Mouse (Mus musculus) neural tube, embryonic 13.5 days (tissue): ENCODE data around the gene Dscam. TPM values are rescaled to one million over a fixed set of nuclear protein-coding genes. Genes with fewer than 3 reads are reported as not detected.
A peak's percentile ranks its signal among the peaks of the same experiment; 100 is the strongest.

ENCODE experiments used
- ATAC-seq: fragments of 200-750 bp; cut with Nextera tagmentation; 2 replicates; pipeline ENCODE4 v1.8.0; 2017; ENCODE audit warnings: low read depth, mild to moderate bottlenecking, moderate TSS enrichment, moderate library complexity
- H3K27ac ChIP-seq: fragments of 300-500 bp; sonication (generic); replicated peaks from 2 replicates; pipeline ENCODE4 v1.5.1; 2015; ENCODE audit warnings: moderate library complexity, mild to moderate bottlenecking, inconsistent platforms
- H3K27me3 ChIP-seq: fragments of 300-500 bp; sonication (generic); 2 replicates; pipeline ENCODE4 v1.6.1; 2015; ENCODE audit warnings: mild to moderate bottlenecking, inconsistent platforms
- H3K36me3 ChIP-seq: fragments of 300-500 bp; sonication (generic); 2 replicates; pipeline ENCODE4 v1.6.1; 2015; ENCODE audit warnings: mild to moderate bottlenecking, inconsistent platforms
- H3K4me1 ChIP-seq: fragments of 300-500 bp; sonication (generic); replicated peaks from 2 replicates; pipeline ENCODE4 v1.6.1; 2015; ENCODE audit warnings: inconsistent platforms
- H3K4me2 ChIP-seq: fragments of 300-500 bp; sonication (generic); 2 replicates; pipeline ENCODE4 v1.6.1; 2015; ENCODE audit warnings: inconsistent platforms, mild to moderate bottlenecking, moderate library complexity
- H3K4me3 ChIP-seq: fragments of 300-500 bp; sonication (generic); 2 replicates; pipeline ENCODE4 v1.5.1; 2015; ENCODE audit warnings: mild to moderate bottlenecking, inconsistent platforms
- H3K9ac ChIP-seq: fragments of 300-500 bp; sonication (generic); 2 replicates; pipeline ENCODE4 v1.6.1; 2015; ENCODE audit warnings: moderate library complexity, mild to moderate bottlenecking, inconsistent platforms
- H3K9me3 ChIP-seq: fragments of 300-500 bp; sonication (generic); 2 replicates; pipeline ENCODE4 v1.6.1; 2016; ENCODE audit warnings: inconsistent platforms
- WGBS: fragments of 180-500 bp; shearing (Covaris S2); methylation state at CpG from one replicate; pipeline ENCODE4 v1.1.7; 2015; 5-methylcytosine and 5-hydroxymethylcytosine counted together
- polyA plus RNA-seq: library from polyadenylated mRNA; unstranded; fragments of >200 nt; fragmentation: Nextera tagmentation; extraction: Ambion mirVana; gene quantifications from 2 replicates; pipeline ENCODE4 v1.2.1, GENCODE M21; 2015

The Dscam gene
- 6.7 and 9.1 TPM in 2 replicates for polyA plus RNA-seq

GRCm38 (mm10) chr16:97170513-97171081 lies at the start of gene Dscam:
Dscam (minus strand) TSS chr16:97170752.
- ATAC-seq: peak; percentile 75
- Histone ChIP-seq H3K36me3 (no peaks in the 10 kb centered on the region), H3K9me3 (no peaks in the 10 kb centered on the region), H3K9ac (peak within 1 kb of the TSS; percentile 92), H3K27me3 (peaks cover 44% of the 10 kb centered on the region), H3K27ac (peak within 1 kb of the TSS; percentile 96), H3K4me1 (peaks cover 52% of the 10 kb centered on the region), H3K4me3 (peak within 1 kb of the TSS; percentile 71), H3K4me2 (peak within 1 kb of the TSS; percentile 78)
- WGBS: under 1% methylated on average over 47 of the region's 60 CpGs

GRCm38 (mm10) chr16:97219381-97219780 lies 48.8 kb upstream of the Dscam start:
- Histone ChIP-seq H3K36me3 (no peaks in the 10 kb centered on the region), H3K9me3 (peaks cover 16% of the 10 kb centered on the region), H3K27ac (no peak overlapping the region), H3K4me3 (no peak overlapping the region), H3K27me3 (no peaks in the 10 kb centered on the region), H3K4me1 (no peaks in the 10 kb centered on the region), H3K9ac (no peak overlapping the region), H3K4me2 (no peak overlapping the region)
- 42% methylated on average over 2 of the region's 2 CpGs for WGBS
- no peak for ATAC-seq

DNA sequence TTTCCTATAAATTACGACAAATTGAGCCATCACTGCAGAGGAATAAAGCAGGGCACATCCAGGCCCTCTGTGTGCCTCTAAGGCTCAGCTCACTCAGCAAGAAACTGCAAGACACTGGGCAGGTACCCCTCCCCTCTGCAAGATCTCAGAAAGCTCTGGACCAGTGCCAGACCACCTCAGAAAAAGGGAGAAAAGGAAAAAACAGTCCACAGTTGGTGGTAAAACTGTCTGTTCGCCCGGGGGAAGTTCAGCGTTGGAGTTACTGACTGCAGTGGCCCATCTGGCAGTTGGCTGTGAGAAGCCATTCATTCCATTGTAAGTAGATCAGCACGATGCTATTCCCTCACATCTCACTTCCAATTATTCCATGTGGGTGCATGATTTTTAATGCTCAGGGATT lies 39.4 kb upstream of the Dscam start:
- no peak overlapping the region for H3K4me2 ChIP-seq
- no peaks in the 10 kb centered on the region for H3K27me3 ChIP-seq
- H3K9me3 ChIP-seq: peaks cover 8% of the 10 kb centered on the region
- no peak overlapping the region for H3K9ac ChIP-seq
- no peak for ATAC-seq
- H3K4me1 ChIP-seq: peaks cover 8% of the 10 kb centered on the region; the same call in 1 of the 2 replicates
- WGBS: 58% methylated on average over 5 of the region's 5 CpGs
- no peak overlapping the region for H3K27ac ChIP-seq
- H3K4me3 ChIP-seq: no peak overlapping the region
- H3K36me3 ChIP-seq: no peaks in the 10 kb centered on the region

DNA sequence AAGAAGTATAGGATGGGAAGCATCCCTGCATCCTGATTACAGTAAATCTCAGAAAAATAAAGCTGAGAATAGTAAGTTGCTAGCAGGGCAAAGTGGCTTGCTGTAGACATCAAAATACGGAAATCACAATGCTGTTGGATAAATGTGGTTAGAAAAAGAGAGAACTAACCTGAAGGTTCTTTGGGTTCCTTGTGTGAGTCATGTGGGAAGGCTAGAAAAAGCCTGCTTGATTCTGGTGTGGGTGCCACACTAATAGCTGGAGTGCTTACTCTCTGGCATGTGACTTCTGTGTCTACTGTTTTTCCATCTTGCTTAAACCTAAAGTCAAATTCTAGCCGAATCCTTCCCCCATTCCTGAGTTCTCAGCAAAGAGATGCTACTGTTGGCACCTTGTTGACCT lies 37.7 kb upstream of the Dscam start:
- 86% methylated on average over 2 of the region's 2 CpGs for WGBS
- no peak for ATAC-seq
- H3K4me3 ChIP-seq: no peak overlapping the region

GRCm38 (mm10) chr16:97204090-97204489 lies 33.5 kb upstream of the Dscam start:
- 85% methylated on average over 2 of the region's 2 CpGs for WGBS
- no peaks in the 10 kb centered on the region for H3K36me3 ChIP-seq
- no peak overlapping the region for H3K4me2 ChIP-seq
- H3K27ac ChIP-seq: no peak overlapping the region
- no peak overlapping the region for H3K4me3 ChIP-seq
- ATAC-seq: no peak
- H3K9me3 ChIP-seq: 0 out of 2 replicates have a peak, but pooled peaks cover 3% of the 10 kb centered on the region
- no peaks in the 10 kb centered on the region for H3K4me1 ChIP-seq
- H3K9ac ChIP-seq: no peak overlapping the region
- H3K27me3 ChIP-seq: no peaks in the 10 kb centered on the region

More for the DNA sequence above, 37.7 kb upstream of the Dscam start:
- H3K9ac ChIP-seq: no peak overlapping the region
- H3K27me3 ChIP-seq: no peaks in the 10 kb centered on the region
- peaks cover 8% of the 10 kb centered on the region; the same call in 1 of the 2 replicates for H3K4me1 ChIP-seq
- no peak overlapping the region for H3K27ac ChIP-seq
- no peak overlapping the region for H3K4me2 ChIP-seq
- H3K36me3 ChIP-seq: no peaks in the 10 kb centered on the region
- H3K9me3 ChIP-seq: peaks cover 3% of the 10 kb centered on the region; the same call in 1 of the 2 replicates

- Histone ChIP-seq H3K36me3 (no peaks in the 10 kb centered on the region), H3K9me3 (0 out of 2 replicates have a peak, but pooled peaks cover 3% of the 10 kb centered on the region), H3K4me1 (no peaks in the 10 kb centered on the region), H3K9ac (no peak overlapping the region), H3K4me2 (no peak overlapping the region), H3K27me3 (no peaks in the 10 kb centered on the region), H3K27ac (no peak overlapping the region), H3K4me3 (no peak overlapping the region)
- ATAC-seq: no peak
- WGBS: 89% methylated on average over 2 of the region's 2 CpGs
Measured at GRCm38 (mm10) chr16:97203554-97203953, 33.0 kb upstream of the Dscam start.

DNA sequence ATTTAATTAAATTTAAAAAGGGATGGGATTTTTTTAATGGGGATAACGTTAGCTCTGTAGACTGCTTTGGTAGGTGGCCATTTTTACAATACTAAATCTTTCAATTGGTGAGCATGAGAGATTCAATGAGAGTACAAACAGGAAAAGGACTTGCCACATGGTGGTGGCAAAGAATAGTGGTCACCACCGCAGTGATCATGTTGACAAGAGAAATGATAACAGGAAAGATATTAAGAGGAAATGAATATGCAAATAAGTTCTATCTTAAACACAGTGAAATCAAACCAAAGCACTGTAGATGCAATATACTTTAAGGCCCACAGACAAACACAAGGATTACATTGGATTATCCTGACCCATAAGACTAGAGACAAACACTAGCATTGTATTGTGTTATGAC lies 24.1 kb upstream of the Dscam start:
- Histone ChIP-seq H3K9ac (no peak overlapping the region), H3K9me3 (no peaks in the 10 kb centered on the region), H3K4me2 (no peak overlapping the region), H3K27me3 (no peaks in the 10 kb centered on the region), H3K4me3 (no peak overlapping the region), H3K4me1 (no peaks in the 10 kb centered on the region), H3K27ac (no peak overlapping the region), H3K36me3 (no peaks in the 10 kb centered on the region)
- 88% methylated on average over 2 of the region's 2 CpGs for WGBS
- no peak for ATAC-seq

DNA sequence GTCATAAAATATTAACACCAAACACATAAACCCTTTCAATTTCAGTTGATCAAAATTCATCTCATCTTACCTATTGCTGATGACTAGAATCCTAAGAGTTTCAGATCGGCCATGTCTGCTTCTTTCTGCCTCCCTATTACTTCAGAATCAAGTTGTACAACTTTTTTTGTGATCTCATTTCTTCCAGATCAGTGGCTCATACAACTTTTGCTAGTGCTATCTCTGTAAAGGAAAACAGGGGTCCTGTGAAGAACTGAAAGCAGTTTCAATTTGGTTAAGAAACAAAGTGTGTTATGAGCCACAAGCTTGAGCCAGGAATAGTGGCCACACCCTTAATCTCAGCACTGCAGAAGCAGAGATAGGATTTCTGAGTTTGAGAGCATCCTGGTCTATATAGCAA lies 23.6 kb upstream of the Dscam start:
- Histone ChIP-seq H3K9ac (no peak overlapping the region), H3K4me1 (no peaks in the 10 kb centered on the region), H3K27me3 (no peaks in the 10 kb centered on the region), H3K27ac (no peak overlapping the region), H3K36me3 (no peaks in the 10 kb centered on the region), H3K9me3 (no peaks in the 10 kb centered on the region), H3K4me3 (no peak overlapping the region), H3K4me2 (no peak overlapping the region)
- 82% methylated on average over 1 of the region's 1 CpGs for WGBS
- no peak for ATAC-seq

- no peak for ATAC-seq
- H3K4me2 ChIP-seq: no peak overlapping the region
- no peaks in the 10 kb centered on the region for H3K9me3 ChIP-seq
- 61% methylated on average over 4 of the region's 4 CpGs for WGBS
- no peak overlapping the region for H3K4me3 ChIP-seq
- H3K4me1 ChIP-seq: no peaks in the 10 kb centered on the region
- no peak overlapping the region for H3K27ac ChIP-seq
- H3K9ac ChIP-seq: no peak overlapping the region
- H3K27me3 ChIP-seq: no peaks in the 10 kb centered on the region
- no peaks in the 10 kb centered on the region for H3K36me3 ChIP-seq
Measured at GRCm38 (mm10) chr16:97192296-97192695, 21.7 kb upstream of the Dscam start.

DNA sequence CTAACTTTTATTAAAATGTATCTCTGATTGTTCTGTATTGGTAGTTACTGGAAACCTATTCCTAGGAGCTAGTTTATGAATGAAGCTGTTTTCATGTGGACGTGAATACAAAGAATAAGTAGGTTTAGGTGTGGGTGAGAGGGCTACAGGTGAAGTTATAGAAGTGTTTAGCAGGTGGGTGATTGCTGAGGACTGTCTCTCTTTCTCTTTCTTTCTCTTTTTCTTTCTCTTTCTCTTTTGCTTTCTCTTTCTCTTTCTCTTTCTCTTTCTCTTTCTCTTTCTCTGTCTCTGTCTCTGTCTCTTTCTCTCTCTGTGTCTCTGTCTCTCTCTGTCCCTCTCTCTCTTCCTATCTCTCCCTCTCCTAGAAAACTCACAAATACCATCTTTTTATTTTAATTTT lies 20.1 kb upstream of the Dscam start:
- H3K4me1 ChIP-seq: no peaks in the 10 kb centered on the region
- H3K9ac ChIP-seq: no peak overlapping the region
- H3K9me3 ChIP-seq: no peaks in the 10 kb centered on the region
- H3K27ac ChIP-seq: no peak overlapping the region
- 94% methylated on average over 1 of the region's 1 CpGs for WGBS
- no peaks in the 10 kb centered on the region for H3K27me3 ChIP-seq
- no peak overlapping the region for H3K4me2 ChIP-seq
- H3K36me3 ChIP-seq: no peaks in the 10 kb centered on the region
- no peak overlapping the region for H3K4me3 ChIP-seq
- ATAC-seq: no peak

DNA sequence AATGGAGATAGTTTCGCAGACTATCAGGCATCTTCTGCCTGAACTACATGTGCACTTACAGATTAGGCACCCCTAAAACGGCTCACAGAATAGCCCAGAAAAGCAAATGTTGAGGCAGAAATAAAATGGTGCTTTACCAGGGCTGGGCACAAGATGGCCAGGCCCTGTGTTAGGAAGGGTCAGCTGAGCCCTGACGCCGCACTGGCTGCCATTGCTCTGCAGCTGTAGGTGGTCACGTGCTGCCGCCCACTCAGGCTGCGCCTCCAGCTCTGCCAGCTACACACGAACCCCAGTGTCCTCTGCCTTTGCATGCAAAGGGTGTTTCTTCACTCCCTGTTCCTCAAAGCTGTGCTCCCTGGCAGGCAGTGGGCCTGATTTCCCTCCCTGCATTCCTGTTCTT lies 948 bp upstream of the Dscam start:
- Histone ChIP-seq H3K9me3 (no peaks in the 10 kb centered on the region), H3K9ac (no peak overlapping the region), H3K4me1 (peaks cover 43% of the 10 kb centered on the region), H3K36me3 (no peaks in the 10 kb centered on the region), H3K27me3 (peaks cover 44% of the 10 kb centered on the region), H3K4me3 (no peak overlapping the region; the same call in 1 of the 2 replicates), H3K27ac (peak overlapping the region; percentile 96), H3K4me2 (peak overlapping the region; percentile 78)
- 45% methylated on average over 8 of the region's 8 CpGs for WGBS
- ATAC-seq: peak; percentile 34; the same call in 1 of the 2 replicates

DNA sequence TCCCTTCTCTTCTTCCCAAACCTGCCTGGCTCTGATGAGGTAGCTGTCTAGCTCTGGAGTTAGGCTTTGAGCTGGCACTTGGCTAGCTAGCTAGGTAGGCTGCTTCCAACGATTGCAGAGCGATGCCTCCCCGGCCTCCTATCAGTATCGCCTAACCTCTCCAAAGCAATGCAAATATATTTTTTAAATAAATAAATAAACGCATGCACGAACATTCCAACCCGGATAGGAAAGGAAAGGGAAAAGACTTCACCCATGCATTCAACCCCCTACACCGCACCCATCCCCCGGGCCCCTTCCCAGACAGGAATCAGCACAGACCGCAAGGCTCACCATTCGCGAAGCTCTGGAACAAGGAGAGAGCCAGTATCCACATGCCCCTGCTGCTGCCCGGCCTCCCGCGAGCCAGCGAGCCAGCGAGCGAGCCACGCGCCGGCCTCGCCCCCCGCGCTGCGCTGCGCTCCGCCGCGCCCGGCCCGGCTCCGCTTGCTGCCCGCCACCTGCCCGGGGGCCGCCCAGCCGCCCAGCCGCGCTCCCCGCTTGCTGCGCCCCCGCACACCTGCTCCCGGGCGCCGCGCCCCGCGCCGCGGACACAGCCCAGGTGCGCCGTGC lies 545 bp downstream of the Dscam start:
- Histone ChIP-seq H3K9me3 (no peaks in the 10 kb centered on the region), H3K9ac (peak overlapping the region; percentile 92), H3K36me3 (no peaks in the 10 kb centered on the region), H3K27me3 (peaks cover 44% of the 10 kb centered on the region), H3K4me1 (peaks cover 58% of the 10 kb centered on the region), H3K27ac (peak overlapping the region; percentile 96), H3K4me3 (peak overlapping the region; percentile 71), H3K4me2 (peak overlapping the region; percentile 78)
- ATAC-seq: peak; percentile 48
- WGBS: 1% methylated on average over 51 of the region's 51 CpGs
